Mouse (Mus musculus) ZHBTc4 (cell line): ENCODE results near the gene Zfpm1.
A peak's percentile ranks its signal among the peaks of the same experiment; 100 is the strongest.

Experiments used
- DNase-seq: peaks from one replicate; pipeline ENCODE4 v3.0.0-alpha.2; 2011; ENCODE audit warnings: low read depth, low spot score

Zfpm1 gene

GRCm38 (mm10) chr8:122282035-122282358 is at the start of gene Zfpm1:
Gene Zfpm1, plus strand, starts transcription at chr8:122282141.
- DNase-seq: no peak

GRCm38 (mm10) chr8:122234055-122234454 is 47.9 kb upstream of the Zfpm1 start:
- peak; percentile 14 for DNase-seq

GRCm38 (mm10) chr8:122236521-122236920 is 45.4 kb upstream of the Zfpm1 start:
- no peak for DNase-seq

- DNase-seq: no peak
These were observed 43.7 kb upstream of the Zfpm1 start for GRCm38 (mm10) chr8:122238225-122238624.

GRCm38 (mm10) chr8:122238731-122239130 is 43.2 kb upstream of the Zfpm1 start:
- no peak for DNase-seq

GRCm38 (mm10) chr8:122240241-122241026 is 41.5 kb upstream of the Zfpm1 start:
- no peak for DNase-seq

- no peak for DNase-seq
These were observed 38.6 kb upstream of the Zfpm1 start for GRCm38 (mm10) chr8:122243310-122243709.

- no peak for DNase-seq
These were observed 36.8 kb upstream of the Zfpm1 start for GRCm38 (mm10) chr8:122245161-122245560.

- DNase-seq: no peak
These were observed 35.4 kb upstream of the Zfpm1 start for GRCm38 (mm10) chr8:122246257-122247211.

- no peak for DNase-seq
These were observed 30.2 kb upstream of the Zfpm1 start for GRCm38 (mm10) chr8:122251739-122252138.

- no peak for DNase-seq
These were observed 29.6 kb upstream of the Zfpm1 start for GRCm38 (mm10) chr8:122252366-122252765.

- no peak for DNase-seq
These were observed 22.6 kb upstream of the Zfpm1 start for GRCm38 (mm10) chr8:122259351-122259750.

- DNase-seq: peak; percentile 20
These were observed 21.2 kb upstream of the Zfpm1 start for GRCm38 (mm10) chr8:122260755-122261154.

GRCm38 (mm10) chr8:122262835-122263234 is 19.1 kb upstream of the Zfpm1 start:
- peak; percentile 50 for DNase-seq

- peak; percentile 66 for DNase-seq
These were observed 17.7 kb upstream of the Zfpm1 start for GRCm38 (mm10) chr8:122264243-122264642.

GRCm38 (mm10) chr8:122265522-122265921 is 16.4 kb upstream of the Zfpm1 start:
- DNase-seq: no peak

GRCm38 (mm10) chr8:122266867-122267266 is 15.1 kb upstream of the Zfpm1 start:
- no peak for DNase-seq

GRCm38 (mm10) chr8:122268861-122269260 is 13.1 kb upstream of the Zfpm1 start:
- no peak for DNase-seq

GRCm38 (mm10) chr8:122269404-122269803 is 12.5 kb upstream of the Zfpm1 start:
- peak; percentile 87 for DNase-seq

- DNase-seq: no peak
These were observed 11.4 kb upstream of the Zfpm1 start for GRCm38 (mm10) chr8:122270555-122270954.

GRCm38 (mm10) chr8:122273152-122273551 is 8.8 kb upstream of the Zfpm1 start:
- DNase-seq: peak; percentile 88

- no peak for DNase-seq
These were observed 8.1 kb upstream of the Zfpm1 start for GRCm38 (mm10) chr8:122273826-122274225.
